Mouse (Mus musculus): ENCODE measurements around the gene 1810055G02Rik.

Gene 1810055G02Rik

DNA sequence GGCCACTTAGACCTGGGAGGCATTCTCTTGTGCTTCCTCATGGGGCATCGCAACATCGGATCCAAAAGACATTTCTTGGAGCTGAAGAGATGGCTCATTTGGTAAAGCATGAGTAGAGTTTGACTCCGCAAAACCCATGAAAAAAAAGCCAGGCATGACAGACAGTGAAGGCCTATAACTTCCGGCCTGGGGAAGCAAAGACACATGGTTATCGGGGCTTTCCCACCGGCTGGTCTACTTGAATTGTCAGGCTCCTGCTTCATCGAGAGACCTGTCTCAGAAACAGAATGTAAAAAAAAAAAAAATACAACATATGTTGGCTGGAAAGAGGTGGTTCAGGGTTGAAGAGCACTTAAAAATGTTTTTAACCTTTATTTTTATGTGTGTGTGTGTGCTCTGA, 31.6 kb downstream of the 1810055G02Rik start:
- in situ Hi-C loops (cut with MboI, MseI): no loop called here

- in situ Hi-C loops (cut with MboI, MseI): no loop called here
Observed at GRCm38 (mm10) chr19:3742716-3743115, 34.6 kb downstream of the 1810055G02Rik start.

DNA sequence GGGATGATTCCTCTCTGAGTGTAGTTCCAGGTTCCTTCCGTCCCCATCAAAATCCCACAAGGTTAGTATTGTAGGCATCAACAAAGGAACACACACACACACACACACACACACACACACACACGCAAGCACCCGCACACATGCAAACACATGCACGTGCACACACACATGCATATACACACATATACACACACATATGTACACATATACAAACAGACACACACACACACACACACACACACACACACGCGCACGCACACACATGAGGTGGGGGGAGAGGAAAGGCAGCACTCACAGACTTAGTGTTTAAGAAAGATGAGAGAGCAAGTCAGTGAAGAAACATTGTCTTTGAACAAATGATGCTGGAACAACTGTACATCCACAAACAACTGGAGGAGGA, 35.3 kb downstream of the 1810055G02Rik start:
- in situ Hi-C loops (cut with MboI, MseI): no loop called here

DNA sequence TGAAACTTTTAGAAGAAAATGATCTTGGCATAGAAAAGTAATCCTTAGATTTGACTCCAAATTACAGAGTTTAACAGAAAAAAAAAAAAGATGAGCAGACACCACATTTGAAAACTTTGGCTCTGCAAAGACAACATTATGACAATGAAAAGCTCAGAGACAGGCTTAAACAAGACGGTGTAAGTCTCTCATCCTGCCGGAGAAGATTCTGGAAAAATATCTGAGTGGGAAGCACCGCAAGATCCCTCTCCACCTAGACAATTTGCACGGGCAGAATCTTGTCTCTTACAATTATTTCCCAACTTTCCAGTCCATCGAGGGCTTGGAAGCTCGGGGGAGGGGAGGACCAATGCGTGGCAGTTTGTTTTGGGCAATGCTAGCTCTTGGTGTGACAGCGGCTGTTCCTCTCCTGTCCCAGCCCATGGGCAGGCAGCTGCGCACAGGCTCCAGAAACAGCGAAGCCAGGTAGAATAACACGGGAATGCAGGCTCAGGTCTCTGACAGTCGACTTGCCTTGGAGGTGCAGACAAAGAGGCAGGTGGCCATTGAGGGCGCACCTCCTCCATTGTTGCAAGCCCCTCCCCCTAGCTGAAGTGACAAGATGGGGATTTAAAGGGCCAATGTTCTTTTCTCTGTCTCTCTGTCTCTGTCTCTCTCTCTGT, 35.9 kb downstream of the 1810055G02Rik start:
- in situ Hi-C loops (cut with MboI, MseI): no loop called here

- in situ Hi-C loops (cut with MboI, MseI): no loop called here
Observed at GRCm38 (mm10) chr19:3752621-3753239, 44.6 kb downstream of the 1810055G02Rik start.

GRCm38 (mm10) chr19:3753240-3753633, 45.1 kb downstream of the 1810055G02Rik start:
- in situ Hi-C loops (cut with MboI, MseI): no loop called here

DNA sequence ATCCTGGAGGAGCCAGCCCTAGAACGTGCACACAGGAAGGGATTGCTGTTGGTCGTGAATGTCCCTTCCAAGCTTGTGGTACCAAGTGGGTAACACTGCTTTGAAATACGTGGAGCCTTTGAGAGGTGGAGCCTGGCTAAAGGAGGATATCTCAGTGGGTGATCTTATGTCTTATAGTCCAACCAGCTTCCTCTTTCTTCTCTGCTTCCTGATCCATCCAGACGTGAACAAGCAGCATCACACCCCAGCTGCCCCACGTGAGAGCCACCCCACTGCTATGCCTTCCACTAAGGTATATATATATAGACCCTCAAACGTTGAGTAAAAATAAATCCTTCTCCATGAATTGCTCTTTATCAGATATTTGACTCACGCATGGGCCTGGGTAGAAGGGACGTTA, 45.6 kb downstream of the 1810055G02Rik start:
- in situ Hi-C loops (cut with MboI, MseI): no loop called here

DNA sequence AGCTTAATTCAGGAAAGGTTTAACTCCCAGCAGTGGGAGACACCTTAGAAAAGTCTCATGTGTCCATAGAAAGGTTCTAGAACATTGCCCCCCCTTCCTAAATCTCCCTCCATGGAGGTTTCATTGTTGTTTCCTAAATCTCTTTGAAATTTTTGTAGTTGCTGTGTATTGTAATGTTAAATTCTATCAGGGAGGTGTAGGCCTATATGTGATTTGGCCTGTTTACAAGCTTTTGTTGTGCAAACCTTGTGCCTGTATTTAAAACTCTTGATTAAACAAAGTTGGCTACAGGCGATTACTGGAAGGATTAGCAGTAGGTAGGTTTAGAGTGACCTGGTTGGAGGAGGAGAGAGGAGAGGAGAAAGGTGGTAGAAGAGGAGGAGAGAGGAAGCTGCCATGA, 49.8 kb downstream of the 1810055G02Rik start:
- in situ Hi-C loops (cut with MboI, MseI): no loop called here

DNA sequence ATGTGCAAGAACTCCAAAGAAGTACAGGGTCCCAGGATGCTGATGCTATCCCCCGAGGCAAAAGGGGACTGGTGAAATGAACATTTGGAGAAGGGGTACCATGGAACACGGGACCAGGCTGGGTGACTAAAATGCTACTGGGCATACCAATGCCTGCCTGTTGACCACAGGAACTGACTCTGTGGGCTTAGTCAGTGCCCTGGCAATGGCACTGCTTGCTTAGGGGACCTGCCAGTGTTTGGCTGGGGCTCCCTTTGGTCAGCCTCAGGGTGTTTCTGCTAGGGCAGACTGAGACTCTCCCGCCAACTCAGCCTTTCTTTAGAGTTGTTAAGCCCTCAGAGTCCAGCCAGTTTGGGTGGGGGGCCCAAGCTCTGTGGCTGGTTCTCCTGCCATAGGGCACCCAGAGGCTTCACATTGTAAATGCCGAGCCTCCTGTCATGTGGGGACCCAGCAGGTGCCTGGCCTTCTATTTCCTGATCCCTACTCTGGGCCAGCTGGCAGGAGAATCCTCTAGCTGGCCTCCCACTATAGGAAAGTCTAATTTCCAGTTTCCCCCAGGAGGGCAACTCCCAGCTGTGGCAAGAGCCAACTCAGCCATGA, 57.2 kb downstream of the 1810055G02Rik start:
- in situ Hi-C loops (cut with MboI, MseI): no loop called here

GRCm38 (mm10) chr19:3766378-3766777, 58.3 kb downstream of the 1810055G02Rik start:
- in situ Hi-C loops (cut with MboI, MseI): no loop called here

- in situ Hi-C loops (cut with MboI, MseI): no loop called here
Observed at GRCm38 (mm10) chr19:3767276-3767780, 59.2 kb downstream of the 1810055G02Rik start, which contains the start of gene Kmt5b. Gene Kmt5b (plus strand): TSS chr19:3767421.
